Mouse (Mus musculus) embryo, embryonic 10 days (tissue): ENCODE data around the gene Angpt4.

Experiments
- DNase-seq: peaks from one replicate; pipeline ENCODE4 v3.0.0-alpha.2; 2015; ENCODE audit warnings: low spot score

Angpt4 gene

DNA sequence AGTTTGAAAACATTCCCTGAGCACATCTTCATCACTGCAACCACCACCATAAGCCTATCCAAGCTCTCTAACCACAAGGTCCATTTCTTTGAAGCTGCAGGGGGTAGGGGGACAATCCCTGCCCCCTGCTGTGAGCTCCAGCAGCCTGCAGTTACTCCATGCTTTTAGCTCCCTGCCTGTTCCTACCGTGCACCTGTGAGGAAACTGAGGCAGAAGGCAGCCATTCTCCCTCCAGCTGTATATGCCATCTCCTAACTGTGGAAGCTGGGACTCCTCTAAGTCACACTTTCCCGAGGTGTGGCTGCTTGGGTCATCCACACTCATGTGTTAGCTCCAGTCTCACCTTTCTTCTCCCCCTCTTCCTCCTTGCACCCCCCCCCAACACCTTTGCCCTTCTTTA lies 4.1 kb downstream of the Angpt4 start:
- DNase-seq: no peak

GRCm38 (mm10) chr2:151916061-151916831 lies 5.2 kb downstream of the Angpt4 start:
- DNase-seq: peak; percentile 51

DNA sequence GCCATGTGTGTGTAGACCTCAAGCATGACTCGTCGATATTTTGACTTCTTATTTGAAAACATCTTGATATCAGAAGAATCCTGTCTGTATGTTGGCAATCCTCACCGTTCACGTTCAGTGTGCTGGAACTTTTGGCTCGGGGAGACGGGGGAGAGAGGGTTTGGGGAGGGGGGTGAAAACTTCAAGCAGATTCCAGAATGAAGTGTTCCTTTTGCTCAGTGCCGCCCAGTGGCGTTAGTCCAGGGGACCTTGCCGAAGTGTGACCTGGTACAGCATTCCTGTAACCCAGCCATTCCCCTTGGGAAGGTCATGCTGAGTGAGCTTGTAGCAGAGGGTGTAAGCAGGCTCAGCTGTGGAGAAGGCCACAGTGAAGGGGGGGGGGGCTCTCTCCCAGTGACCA lies 8.1 kb downstream of the Angpt4 start:
- DNase-seq: no peak

- DNase-seq: no peak
Observed at GRCm38 (mm10) chr2:151921068-151921467, 10.1 kb downstream of the Angpt4 start.

- peak; percentile 73 for DNase-seq
Observed at GRCm38 (mm10) chr2:151921596-151921995, 10.6 kb downstream of the Angpt4 start.

- no peak for DNase-seq
Observed at GRCm38 (mm10) chr2:151924276-151924675, 13.3 kb downstream of the Angpt4 start.

- DNase-seq: no peak
Observed at GRCm38 (mm10) chr2:151925715-151926114, 14.7 kb downstream of the Angpt4 start.

DNA sequence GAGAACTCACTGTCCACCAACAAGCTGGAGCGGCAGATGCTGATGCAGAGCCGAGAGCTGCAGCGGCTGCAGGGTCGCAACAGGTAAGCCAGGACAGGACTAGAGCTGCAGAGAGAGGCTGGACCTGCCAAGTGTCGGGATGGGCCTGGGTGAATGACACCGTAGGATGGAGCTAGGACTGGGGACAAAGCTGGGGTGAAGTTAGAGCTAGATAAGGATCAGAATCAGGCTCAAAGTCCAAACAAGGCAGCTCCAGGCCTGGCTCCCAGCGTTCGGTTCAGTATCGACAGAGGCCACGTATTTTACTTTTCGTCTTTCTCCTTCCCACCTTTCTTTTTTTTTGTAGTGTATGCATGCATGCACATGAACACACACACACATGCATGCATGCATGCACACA lies 16.1 kb downstream of the Angpt4 start:
- no peak for DNase-seq

DNA sequence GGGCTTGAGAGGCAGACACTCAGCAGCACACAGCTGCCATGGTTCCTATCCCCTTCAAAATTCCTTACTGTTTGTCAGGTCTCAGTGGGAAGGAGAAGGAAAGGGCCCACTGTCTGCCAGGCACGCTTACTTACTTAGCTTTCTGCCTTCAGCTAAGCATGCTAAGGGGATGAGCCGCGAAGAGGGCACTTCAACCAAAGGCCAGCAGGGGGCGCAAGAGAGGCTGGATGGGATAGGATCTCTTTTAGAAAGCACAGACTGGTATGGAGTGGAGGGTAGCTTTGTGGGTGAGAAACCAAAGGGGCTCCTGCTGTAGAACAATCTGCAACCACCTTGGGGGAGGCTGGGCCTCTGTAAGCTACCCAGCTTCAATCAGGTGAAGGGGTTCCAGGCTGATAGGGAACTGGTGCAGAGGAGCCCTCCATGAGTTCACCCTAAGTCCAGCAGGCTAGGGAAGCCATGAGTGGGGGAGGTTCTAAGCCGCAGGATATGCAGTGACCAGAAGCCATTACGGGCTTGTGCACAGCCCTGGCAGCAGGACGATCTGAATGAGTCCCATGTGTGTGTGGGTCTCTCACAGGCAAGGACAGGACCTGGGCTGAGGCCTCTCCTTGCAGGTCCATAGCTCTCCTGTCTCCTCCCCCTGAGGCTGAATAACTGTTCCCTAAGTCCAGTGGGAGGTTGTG lies 19.5 kb downstream of the Angpt4 start:
- DNase-seq: peak; percentile 85

DNA sequence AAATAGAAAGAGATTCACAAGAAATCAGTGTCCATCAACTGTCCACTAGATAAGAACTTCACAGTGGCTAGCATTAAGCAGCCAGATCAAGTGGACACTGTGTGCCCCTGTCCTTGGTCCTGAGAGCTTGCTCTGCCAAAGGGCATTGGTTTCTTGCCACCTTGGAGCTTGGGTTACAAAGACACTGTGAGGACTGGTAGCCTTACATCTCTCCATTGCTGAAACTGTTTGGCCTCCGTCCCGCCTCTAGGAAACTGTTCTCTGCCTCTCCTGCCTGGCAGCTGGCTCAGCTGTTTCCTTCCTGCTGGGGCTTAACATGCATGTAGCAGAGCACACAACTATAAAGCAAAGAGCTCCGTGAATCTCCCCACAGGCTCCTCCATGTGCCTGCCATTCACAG lies 26.9 kb downstream of the Angpt4 start:
- DNase-seq: peak; percentile 44

GRCm38 (mm10) chr2:151938780-151939200 lies 27.8 kb downstream of the Angpt4 start:
- DNase-seq: no peak

GRCm38 (mm10) chr2:151939651-151940420 lies 28.8 kb downstream of the Angpt4 start:
- DNase-seq: no peak

DNA sequence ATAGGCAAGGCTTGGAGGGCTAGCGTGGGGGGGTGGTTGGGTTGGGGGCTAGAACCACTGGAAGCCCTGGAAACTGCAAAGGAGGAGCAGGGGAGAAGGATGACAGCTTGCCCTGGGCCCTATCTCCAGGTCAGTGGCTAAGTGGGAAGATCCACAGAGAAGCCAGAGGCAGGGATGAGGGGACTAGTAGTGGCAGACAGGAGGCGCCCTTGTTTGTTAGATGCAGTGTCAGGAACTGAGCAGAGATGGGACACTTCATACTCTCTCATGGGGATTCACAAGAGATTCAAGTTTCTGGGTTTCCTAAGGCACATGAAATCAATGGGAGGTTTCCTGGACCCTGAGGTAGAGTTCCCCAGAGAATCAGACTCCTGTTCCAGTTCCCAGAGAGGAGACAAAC lies 30.3 kb downstream of the Angpt4 start:
- DNase-seq: peak; percentile 41

DNA sequence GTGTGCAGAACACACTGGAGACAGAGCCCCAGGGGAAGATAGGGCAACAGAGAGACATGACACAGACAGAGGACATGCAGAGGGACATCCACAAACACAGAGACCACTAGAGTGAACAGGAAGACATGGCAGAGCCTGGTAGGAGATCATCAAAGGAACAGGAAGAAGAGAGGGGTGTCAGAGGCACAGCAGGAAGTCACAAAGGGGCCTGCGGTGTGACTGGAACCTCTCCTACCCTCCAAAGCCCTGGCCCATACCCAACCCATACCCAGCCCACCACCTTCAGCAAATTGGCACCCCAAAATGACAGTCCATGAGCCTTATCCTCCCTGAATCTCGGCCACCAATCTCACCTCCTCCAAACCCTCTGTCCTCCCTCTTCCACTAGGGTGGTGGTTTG lies 33.1 kb downstream of the Angpt4 start:
- DNase-seq: no peak

DNA sequence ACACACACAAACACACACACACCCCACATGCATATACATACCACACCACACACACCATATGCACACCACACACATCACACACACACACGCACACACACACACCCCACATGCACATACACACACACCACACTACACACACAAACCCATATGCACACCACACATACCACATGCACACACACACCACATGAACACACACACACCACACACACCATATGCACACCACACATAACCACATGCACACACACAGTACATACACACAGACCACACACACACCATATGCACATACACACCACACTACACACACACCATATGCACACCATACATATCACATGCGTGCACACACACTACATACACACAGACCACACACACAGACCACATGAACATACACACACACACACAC lies 36.6 kb downstream of the Angpt4 start:
- DNase-seq: no peak

DNA sequence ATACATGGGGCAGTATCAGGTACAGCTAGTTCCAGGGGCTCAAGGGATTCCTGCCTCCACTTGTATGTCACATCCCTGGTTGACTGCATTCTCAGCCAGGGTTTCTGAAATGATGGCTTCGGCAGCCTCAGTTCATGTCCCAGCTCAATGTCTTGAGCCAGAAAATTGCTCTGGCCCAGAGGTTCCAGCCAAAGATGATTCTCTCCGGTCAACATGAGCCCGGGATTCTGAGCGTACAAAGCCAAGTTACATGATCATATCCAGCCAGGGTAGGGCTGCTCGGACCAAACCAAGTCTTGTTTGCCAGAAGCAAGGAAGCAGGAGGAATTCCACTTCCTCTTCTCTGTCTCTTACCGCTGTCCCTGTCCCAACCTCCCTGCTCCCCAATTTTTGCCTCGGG lies 37.3 kb downstream of the Angpt4 start:
- DNase-seq: no peak

DNA sequence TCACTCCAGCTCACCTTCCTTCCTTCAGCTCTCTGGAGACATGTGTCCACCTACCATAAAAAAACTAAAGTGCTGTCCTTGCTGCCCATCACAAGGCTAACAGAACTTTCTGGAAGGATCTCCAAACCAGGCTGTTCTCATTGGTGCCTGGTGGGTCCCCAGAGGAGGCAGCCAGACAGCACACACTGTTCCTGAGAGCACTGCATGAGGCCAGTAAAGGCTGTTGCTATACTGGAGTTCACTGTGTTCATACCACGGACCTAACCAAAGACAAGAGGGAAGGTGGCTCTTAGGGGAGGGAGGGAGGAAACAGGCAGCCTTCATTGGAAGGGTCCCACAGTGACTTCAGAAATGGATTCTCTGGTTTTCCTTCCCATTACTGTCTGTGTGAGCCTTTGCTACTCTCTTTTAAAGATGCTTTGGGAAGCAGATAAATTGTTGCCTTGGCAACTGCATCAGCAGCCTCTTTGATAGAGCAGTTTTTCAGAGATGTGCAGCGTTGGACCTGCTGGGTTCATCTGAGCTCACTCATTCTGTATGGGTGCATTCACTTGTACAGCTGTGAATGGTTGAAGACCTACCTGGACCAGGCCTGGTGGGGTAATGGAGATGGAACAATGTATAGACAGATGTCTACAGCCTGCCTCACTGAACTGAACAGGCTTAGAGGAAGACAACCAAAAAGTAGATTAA lies 38.2 kb downstream of the Angpt4 start:
- DNase-seq: no peak

DNA sequence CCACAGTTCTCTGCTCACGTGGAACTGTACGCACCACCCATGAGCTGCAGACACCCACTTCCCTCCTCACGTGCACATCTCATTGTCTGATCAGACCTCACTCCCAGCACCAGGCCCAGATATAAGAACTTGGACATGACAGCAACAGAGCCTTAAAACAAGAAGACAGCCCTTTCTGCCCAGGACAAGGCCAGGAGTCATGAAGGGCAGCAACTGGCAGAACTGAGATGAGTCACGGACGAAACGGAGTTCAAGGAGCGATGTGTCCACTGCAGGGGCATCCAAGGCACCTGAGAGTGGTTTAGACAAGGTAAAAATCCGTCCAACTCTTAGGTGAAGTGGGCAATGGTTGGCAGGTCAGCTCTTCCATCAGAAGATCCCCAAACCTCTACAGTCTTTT lies 42.7 kb downstream of the Angpt4 start:
- DNase-seq: no peak

DNA sequence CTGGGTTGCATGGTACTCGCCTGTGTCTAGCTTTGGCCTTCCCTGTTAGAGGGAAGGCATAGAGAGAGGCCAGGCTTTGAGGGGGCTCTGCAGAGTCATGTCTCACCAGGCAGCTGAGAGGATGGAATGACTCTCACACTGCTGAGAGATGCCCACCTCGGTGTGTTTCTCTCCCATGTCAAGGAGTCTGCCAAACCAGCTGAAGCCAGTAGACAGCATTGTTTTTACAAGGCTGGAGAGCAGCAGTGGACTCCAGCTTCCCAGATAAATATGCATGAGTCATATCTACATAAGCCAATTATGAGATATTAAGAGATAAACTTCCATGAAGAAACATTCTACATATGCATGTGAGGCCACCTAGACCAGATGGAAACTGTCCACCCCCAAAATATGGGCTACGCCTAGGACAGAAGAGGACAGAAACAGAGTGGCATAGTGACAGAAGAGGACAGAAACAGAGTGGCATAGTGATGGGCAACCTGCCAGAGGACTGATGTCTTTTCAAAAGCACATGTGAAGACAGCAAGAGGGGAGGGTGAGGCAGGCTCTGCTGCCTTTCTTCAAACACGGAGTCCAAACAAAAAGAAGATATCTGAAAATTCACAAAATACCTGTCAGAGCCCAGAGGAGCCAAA lies 45.6 kb downstream of the Angpt4 start:
- no peak for DNase-seq

DNA sequence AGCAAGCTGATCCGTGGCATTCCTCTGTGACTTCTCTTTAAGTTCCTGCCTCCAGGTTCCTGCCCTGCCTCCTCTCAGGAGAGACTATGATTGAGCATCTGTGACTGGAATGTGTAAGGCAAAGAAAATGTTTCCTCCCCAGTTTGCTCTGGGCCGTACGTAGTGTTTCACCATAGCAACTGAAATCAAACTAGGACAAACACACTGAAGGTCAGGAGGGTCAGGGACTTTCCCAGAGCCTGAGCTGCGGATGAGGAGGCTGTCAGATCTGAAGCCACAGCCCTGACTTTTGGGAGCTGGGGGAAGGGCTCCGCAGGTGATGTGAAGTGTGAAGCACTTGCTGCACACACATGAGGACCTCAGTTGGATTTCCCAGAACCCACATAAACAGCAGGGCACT lies 48.3 kb downstream of the Angpt4 start:
- DNase-seq: peak; percentile 79

DNA sequence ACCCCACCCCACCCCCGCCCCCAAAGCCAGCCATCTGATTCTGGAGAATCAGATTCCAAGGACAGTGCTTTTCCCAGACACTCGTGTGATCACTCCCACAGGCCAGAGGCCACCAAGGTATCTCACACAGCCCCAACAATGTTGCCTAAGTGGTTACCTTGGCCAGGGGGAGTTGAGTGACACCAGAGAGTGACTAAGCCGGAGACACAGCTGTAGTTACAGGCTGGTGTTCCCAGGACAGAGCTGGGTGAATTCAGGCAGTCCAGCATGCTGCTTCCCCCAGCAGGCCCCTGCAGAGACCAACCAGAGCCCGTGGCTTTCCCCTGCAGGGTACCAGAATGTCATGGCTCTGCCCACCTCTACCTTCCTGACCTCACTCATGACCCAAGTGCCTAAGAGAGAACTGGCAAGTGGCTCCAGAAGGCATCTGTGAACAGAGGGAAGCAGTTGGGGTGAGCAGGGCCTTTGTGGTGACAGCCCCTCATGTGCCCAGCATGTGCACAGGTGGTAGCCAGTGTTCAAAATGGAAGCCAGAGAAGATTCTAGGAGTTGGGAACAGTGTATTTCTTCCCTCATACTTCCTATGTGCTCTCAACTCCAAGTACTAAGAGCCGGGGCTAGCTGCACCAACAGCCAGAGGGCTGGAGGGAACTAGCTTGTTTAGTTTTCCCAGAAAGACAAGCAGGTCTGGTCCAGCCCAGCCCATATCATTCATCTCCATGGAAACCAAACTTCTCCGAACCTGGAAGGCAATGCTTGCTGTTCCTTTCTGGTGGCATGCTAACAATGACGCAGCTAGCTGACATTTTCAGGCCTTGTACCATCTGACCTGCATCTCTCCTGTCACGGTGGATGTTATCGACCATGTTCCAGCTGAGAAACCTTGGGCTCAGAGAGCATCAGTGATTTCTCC lies 50.5 kb downstream of the Angpt4 start:
- DNase-seq: peak; percentile 22
